Mouse (Mus musculus) kidney, postnatal 0 days (tissue): ENCODE data around the gene Dagla. TPM values are rescaled to one million over a fixed set of nuclear protein-coding genes. Genes with fewer than 3 reads are reported as not detected.

Experiments
- ATAC-seq: fragments of 200-750 bp; cut with Nextera tagmentation; replicated peaks from 2 replicates; pipeline ENCODE4 v1.8.0; 2017; ENCODE audit warnings: low read depth, moderate number of reproducible peaks, moderate TSS enrichment, moderate library complexity; ENCODE audit not compliant: low FRiP score
- DNase-seq: peaks from one replicate; pipeline ENCODE4 v3.0.0-alpha.2; 2016; ENCODE audit warnings: low spot score
- H3K27ac ChIP-seq: fragments of 300-500 bp; sonication (generic); 2 replicates; pipeline ENCODE4 v1.5.1; 2014; ENCODE audit warnings: mild to moderate bottlenecking
- H3K27me3 ChIP-seq: fragments of 300-500 bp; sonication (generic); 2 replicates; pipeline ENCODE4 v1.6.1; 2014; ENCODE audit warnings: low read length, mixed read lengths; ENCODE audit not compliant: insufficient read depth
- H3K36me3 ChIP-seq: fragments of 300-500 bp; sonication (generic); 2 replicates; pipeline ENCODE4 v1.6.1; 2014; ENCODE audit warnings: low read length, mixed read lengths; ENCODE audit not compliant: insufficient read depth
- H3K4me1 ChIP-seq: fragments of 300-500 bp; sonication (generic); replicated peaks from 2 replicates; pipeline ENCODE4 v1.6.1; 2014; ENCODE audit warnings: antibody characterized with exemption, low read length, mixed read lengths; ENCODE audit not compliant: insufficient read depth
- H3K4me2 ChIP-seq: fragments of 300-500 bp; sonication (generic); 2 replicates; pipeline ENCODE4 v1.6.1; 2014; ENCODE audit warnings: mild to moderate bottlenecking, low read length, moderate library complexity, mixed read lengths
- H3K4me3 ChIP-seq: fragments of 300-500 bp; sonication (generic); replicated peaks from 2 replicates; pipeline ENCODE4 v1.5.1; 2014; ENCODE audit warnings: low read depth, low read length
- H3K9ac ChIP-seq: fragments of 300-500 bp; sonication (generic); 2 replicates; pipeline ENCODE4 v1.6.1; 2014; ENCODE audit warnings: low read depth, low read length
- H3K9me3 ChIP-seq: fragments of 300-500 bp; sonication (generic); replicated peaks from 2 replicates; pipeline ENCODE4 v1.6.1; 2016; ENCODE audit warnings: low read length, inconsistent platforms, mixed read lengths
- CTCF ChIP-seq: IDR thresholded peaks from 2 replicates; pipeline ENCODE4 v1.5.1; 2016; ENCODE audit warnings: antibody characterized with exemption, low read depth, mild to moderate bottlenecking, moderate library complexity
- WGBS: fragments of 180-500 bp; shearing (Covaris S2); extraction: QIAGEN DNeasy Blood & Tissue Kit; methylation state at CpG from one replicate; pipeline ENCODE4 v1.1.7; 2014; 5-methylcytosine and 5-hydroxymethylcytosine counted together
- polyA plus RNA-seq: library from polyadenylated mRNA; unstranded; fragments of >200 nt; fragmentation: Nextera tagmentation; extraction: Ambion mirVana; gene quantifications from 2 replicates; pipeline ENCODE4 v1.2.1, GENCODE M21; 2015

Dagla gene
- polyA plus RNA-seq, 1 experiment from 2014 or later = 2.2 TPM

DNA sequence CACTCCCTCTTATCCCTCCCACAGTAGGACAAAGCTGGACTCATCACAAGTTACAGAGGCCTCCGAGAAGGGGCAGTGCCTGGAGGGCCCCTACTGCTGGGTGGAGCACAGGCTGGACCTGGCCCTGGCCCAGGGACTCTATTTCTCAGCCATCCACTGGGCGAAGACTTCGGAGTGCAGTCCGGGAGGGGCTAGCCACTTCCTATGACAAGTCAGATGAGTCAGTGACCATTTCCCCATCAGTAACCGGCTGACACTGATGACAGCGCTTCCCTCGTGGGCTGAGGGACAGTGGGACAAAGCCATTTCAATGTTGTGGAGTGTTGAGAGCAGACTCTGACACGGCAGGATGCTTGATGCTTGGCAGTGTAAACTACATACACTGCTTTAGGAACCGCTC is 25.0 kb downstream of the Dagla start:
- H3K4me3 ChIP-seq = no peak overlapping the region
- H3K27ac ChIP-seq = no peak overlapping the region
- H3K4me2 ChIP-seq = no peak overlapping the region
- no peaks in the 10 kb centered on the region for H3K9me3 ChIP-seq
- H3K27me3 ChIP-seq = no peaks in the 10 kb centered on the region
- no peaks in the 10 kb centered on the region for H3K36me3 ChIP-seq
- no peak for TF ChIP-seq CTCF
- DNase-seq = no peak
- no peak for ATAC-seq
- no peak overlapping the region for H3K9ac ChIP-seq
- 76% methylated on average over 9 of the region's 9 CpGs for WGBS
- peaks cover 28% of the 10 kb centered on the region for H3K4me1 ChIP-seq

DNA sequence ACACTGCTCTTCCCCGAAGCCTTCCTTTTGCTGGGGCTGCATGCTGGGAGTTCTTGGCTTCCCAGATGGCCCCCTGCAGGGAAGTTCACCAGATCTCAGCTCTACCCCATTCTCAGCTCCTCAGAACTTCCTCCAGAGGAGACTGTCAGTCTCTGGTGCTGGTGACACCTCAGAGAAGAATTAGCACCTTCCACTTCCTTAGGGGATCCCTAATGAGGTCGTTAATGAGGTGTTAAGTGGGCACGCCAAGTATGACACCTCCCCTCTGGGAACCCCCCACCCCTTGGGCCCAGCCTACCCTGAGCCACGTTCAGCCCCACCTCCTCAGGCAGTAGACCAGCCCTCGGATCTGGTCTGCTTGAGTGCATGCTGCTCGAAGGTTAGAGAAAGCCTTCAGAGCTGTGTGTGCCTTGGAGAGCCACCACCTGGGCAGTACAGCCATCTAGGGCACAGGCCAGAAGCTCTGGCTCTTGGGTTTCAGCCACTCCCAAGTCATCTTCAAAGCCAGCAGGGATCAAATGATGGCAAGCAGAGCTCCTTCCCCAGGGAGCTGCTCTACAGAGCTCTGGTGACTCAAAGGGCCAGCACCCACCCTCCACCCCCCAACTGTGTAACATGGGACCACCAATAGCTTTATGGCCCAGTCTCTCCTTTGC is 25.9 kb downstream of the Dagla start:
- Histone ChIP-seq H3K36me3 (no peaks in the 10 kb centered on the region), H3K4me1 (peaks cover 35% of the 10 kb centered on the region), H3K4me2 (no peak overlapping the region), H3K27me3 (no peaks in the 10 kb centered on the region), H3K9ac (no peak overlapping the region), H3K4me3 (no peak overlapping the region), H3K27ac (peak overlapping the region; percentile 50; the same call in 1 of the 2 replicates), H3K9me3 (no peaks in the 10 kb centered on the region)
- 18% methylated on average over 6 of the region's 6 CpGs for WGBS
- TF ChIP-seq CTCF = no peak
- ATAC-seq (no peak), DNase-seq (no peak)

DNA sequence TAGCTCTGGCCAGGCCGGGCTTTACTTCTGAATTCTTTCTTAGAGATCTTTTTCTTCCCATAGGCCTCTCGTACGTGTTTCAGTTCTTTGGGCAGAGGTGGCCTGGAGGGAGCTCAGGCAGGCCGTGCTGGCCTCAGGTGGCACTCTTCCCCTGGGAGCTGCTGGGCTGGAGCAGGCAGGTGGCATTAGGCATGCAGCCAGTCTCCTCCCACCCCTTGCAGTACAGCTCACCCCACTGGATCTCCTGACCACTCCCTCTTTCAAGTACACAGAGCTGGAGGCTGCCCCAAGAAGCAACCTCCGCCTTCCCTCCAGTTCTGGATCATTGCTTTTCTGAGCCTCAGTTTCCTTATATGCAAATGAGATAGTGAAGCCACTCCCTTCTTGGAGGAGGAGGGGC is 26.9 kb downstream of the Dagla start:
- Histone ChIP-seq H3K9me3 (no peaks in the 10 kb centered on the region), H3K4me2 (no peak overlapping the region), H3K4me3 (no peak overlapping the region), H3K9ac (no peak overlapping the region), H3K27ac (peak overlapping the region; percentile 82), H3K27me3 (no peaks in the 10 kb centered on the region), H3K4me1 (peaks cover 39% of the 10 kb centered on the region), H3K36me3 (no peaks in the 10 kb centered on the region)
- DNase-seq = peak; percentile 61
- 32% methylated on average over 5 of the region's 5 CpGs for WGBS
- TF ChIP-seq CTCF = no peak
- peak; percentile 77 for ATAC-seq

DNA sequence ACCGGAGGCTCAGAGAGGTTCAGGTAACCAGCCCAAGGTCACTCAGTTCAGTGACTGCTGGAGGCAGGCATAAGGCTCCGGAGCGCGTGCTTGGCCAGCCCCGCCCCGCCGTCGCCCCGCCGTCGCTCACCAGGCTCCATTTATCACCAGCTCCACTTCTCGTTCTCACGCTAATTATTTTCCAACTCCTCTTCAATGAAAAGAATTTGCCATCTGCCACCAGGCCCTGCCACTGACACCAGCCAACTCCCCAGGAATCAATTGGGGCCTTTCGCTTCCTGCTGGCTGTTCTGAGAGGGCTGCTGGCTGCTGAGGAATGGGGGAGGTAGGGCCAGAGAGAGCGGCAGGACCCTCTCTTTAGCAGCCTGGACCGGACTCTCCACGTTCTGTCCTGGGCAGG is 27.3 kb downstream of the Dagla start:
- H3K27ac ChIP-seq = peak overlapping the region; percentile 82
- no peaks in the 10 kb centered on the region for H3K27me3 ChIP-seq
- H3K4me1 ChIP-seq = peaks cover 43% of the 10 kb centered on the region
- H3K9ac ChIP-seq = no peak overlapping the region
- ATAC-seq (0 out of 2 replicates have a peak, but pooled peaks have one; percentile 13), DNase-seq (peak; percentile 43)
- no peak overlapping the region for H3K4me3 ChIP-seq
- no peaks in the 10 kb centered on the region for H3K36me3 ChIP-seq
- H3K9me3 ChIP-seq = no peaks in the 10 kb centered on the region
- no peak for TF ChIP-seq CTCF
- WGBS = 17% methylated on average over 17 of the region's 17 CpGs
- H3K4me2 ChIP-seq = no peak overlapping the region

DNA sequence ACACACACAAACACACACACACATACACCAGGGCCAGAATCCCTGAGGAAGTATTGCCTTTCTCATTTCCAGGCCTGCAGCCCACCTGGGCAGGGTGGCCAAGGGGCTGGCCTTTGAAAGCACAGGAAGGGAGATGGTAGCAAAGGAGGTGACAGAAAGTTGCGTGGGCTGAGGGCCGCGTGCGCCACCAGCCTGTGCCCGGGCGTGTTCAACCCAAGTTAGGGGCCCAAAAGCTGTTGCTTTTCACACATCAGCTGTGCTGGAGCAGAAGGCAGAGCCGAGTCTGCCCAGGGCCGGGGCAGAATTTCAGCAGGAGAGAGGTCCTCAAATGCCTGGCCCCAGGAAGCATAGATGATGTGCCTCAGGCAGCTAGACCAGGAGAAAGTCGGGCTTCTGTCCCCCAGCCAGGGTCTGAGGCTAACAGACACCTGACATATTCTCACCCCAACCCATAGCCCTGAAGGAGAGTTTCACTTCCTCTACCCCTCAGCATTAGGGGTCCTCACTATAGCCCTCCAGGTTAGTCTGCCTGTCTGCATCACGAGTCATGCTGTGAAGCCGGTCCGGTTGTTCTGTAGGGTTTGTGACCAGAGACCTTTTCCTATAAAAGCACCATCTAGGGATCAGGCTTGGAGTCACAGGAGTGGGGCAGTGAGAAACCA is 28.1 kb downstream of the Dagla start:
- Histone ChIP-seq H3K9me3 (no peaks in the 10 kb centered on the region), H3K4me3 (no peak overlapping the region), H3K27ac (peak overlapping the region; percentile 82), H3K4me1 (peaks cover 43% of the 10 kb centered on the region), H3K36me3 (no peaks in the 10 kb centered on the region), H3K27me3 (no peaks in the 10 kb centered on the region), H3K4me2 (no peak overlapping the region), H3K9ac (no peak overlapping the region)
- WGBS = 63% methylated on average over 12 of the region's 12 CpGs
- no peak for DNase-seq
- ATAC-seq = no peak
- no peak for TF ChIP-seq CTCF

DNA sequence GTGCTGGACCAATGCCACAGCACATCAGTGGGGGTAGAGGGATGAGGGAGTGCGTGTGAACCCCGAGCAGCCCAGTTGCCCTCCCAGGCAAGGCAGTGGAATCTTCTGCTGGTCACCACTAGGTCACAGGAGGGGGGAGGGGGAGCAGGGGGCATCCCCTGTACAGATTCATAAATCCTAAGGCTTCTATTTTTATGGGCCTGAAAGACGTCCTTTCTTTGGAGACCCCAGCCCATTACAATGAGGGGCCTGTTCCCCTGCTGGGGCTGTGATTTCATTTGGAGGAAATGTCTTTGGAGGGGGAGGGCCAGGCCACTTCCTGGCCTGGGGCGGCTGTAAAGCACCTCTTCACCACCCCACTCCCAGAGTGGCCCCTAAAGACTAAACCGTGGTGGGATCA is 30.6 kb downstream of the Dagla start:
- no peaks in the 10 kb centered on the region for H3K9me3 ChIP-seq
- no peaks in the 10 kb centered on the region for H3K36me3 ChIP-seq
- no peak overlapping the region for H3K4me2 ChIP-seq
- no peak overlapping the region for H3K27ac ChIP-seq
- no peak overlapping the region for H3K4me3 ChIP-seq
- 35% methylated on average over 5 of the region's 5 CpGs for WGBS
- no peak overlapping the region for H3K9ac ChIP-seq
- no peak for TF ChIP-seq CTCF
- DNase-seq (no peak), ATAC-seq (no peak)
- H3K27me3 ChIP-seq = no peaks in the 10 kb centered on the region
- H3K4me1 ChIP-seq = peaks cover 37% of the 10 kb centered on the region
